Mouse (Mus musculus) left cerebral cortex, postnatal 25 days (tissue): ENCODE results near the gene Armc8. TPM values are rescaled to one million over a fixed set of nuclear protein-coding genes. Genes with fewer than 3 reads are reported as not detected.

Experiments
- DNase-seq, 2 experiments: peaks; one replicate each; pipeline ENCODE4 v3.0.0; 2022; ENCODE audit warnings: low spot score in 2 of 2, mixed read lengths in 1 of 2
- intact Hi-C: fragments of 180-260 bp; cut with DNase I; formaldehyde crosslinking; loops from one replicate; pipeline ENCODE4 v1.15.1; 2025
- total RNA-seq, 2 experiments: library from RNA; stranded (reverse); gene quantifications; 2 replicates each; pipeline ENCODE4 v1.2.3; 2021

Armc8 gene
- total RNA-seq, 2 experiments from 2014 or later, result 53.2 to 53.5 TPM

DNA sequence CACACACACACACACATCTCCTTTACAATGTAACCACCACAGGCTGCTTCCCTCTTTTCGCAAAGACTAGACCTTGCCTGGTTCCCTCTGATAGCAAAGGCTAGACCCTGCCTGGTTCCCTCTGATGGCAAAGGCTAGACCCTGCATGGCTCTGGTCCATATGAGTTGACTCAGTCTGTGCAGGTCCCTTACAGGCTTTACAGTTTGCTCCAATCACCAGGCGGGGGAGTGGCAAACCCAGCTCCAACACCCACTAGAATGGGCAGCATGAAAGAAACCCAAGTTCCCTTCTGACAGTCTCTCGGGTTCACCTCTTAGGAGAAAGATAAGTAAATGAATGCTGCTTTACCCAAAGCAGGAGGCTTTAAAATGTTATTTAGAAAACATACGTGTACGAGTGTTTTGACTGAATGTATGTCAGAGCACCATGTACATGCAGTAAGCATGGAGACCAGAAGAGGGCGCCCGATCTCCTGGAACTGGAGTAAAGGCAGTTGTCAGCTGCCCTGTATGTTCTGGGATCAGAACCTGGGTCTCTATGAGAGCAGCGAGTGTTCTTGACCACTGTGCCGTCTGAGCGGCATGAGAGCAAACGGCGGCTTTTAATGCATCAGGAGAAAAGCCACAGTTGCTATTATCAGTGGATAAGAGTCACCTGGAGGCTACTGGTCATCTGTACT, 110.0 kb downstream of the Armc8 start:
- peak in 1 of 2 experiments; percentile 38 for DNase-seq
- intact Hi-C loops, result loop anchor here (10.0 kb wide), 1 partner anchor 844 kb away; no protein-coding TSS in a partner anchor

DNA sequence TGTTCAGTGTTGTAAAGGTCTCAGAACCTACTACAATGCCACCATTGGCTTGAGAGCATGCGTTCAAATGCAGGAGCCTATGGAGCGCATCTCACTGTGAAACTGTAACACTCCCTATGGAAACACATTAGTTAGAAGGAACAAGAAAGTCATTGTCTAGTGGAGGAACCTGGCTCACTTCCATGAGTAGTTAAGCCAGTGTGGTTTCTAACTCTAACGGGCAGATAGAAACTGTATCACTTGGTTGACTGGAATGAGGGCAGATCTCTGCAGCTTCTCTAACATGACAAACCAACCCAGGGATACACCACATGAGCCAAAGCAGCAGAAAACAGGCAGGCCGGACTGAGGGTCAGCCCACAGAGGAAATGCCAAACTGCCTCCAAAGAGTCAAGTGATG, 114.5 kb downstream of the Armc8 start:
- intact Hi-C loops, result loop anchor here (10.0 kb wide), 1 partner anchor 839 kb away; no protein-coding TSS in a partner anchor
- no peak for DNase-seq

- intact Hi-C loops, result loop anchor here (2.0 to 10.0 kb wide), 2 partner anchors 388 to 836 kb away; no protein-coding TSS in a partner anchor
- peak in 1 of 2 experiments; percentile 34 for DNase-seq
Observed at GRCm38 (mm10) chr9:99451161-99451560, 117.5 kb downstream of the Armc8 start, which contains the start of gene Nme9. Gene Nme9 (plus strand): TSS chr9:99451475.

GRCm38 (mm10) chr9:99449886-99450647, 118.6 kb downstream of the Armc8 start:
- peak; percentile 48 to 73 for DNase-seq
- intact Hi-C loops, result loop anchor here (2.0 to 10.0 kb wide), 4 partner anchors 207 to 835 kb away; partner anchors contain the start of genes Cep70 and Faim

DNA sequence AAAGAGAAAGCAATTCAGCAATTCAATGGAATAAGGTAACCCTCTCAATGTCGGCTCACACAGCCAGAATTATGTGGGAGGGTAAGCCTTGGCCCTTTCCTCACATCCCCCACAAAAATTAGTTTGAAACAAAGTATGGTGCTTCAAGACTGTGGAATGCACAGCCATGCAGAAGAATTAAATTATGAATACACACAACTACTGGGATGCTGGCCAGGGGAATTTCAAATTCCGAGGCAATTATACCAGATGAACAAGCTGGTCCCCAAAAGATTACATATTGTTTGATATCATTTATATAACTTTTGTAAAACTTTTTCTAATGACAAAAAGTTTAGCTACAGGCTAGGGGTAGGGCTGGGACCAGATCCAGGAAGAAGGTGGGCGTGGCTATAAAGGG, 121.4 kb downstream of the Armc8 start:
- intact Hi-C loops, result loop anchor here (10.0 kb wide), 1 partner anchor 463 kb away; the partner anchor contains the start of gene Faim
- DNase-seq, result no peak

DNA sequence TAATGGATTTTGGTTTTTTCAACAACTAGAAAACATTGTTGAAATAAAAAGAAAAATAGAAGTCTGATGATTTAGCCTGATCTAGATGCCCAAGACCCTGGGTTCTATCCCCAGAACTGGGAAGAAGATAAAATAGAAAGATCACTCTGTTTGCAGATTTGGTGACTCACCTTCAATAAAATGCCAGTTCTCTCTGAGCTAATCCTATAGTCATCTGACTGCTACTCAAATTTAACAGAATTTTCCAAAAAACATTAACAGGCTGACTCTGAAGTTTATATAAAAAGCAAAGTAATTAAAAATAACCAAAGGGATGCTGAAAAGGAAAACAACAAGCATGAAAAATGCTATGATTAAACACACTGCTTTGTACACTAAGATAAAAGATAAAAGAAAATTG, 122.4 kb downstream of the Armc8 start:
- intact Hi-C loops, result loop anchor here (10.0 kb wide), 1 partner anchor 461 kb away; the partner anchor contains the start of gene Faim
- DNase-seq, result no peak

DNA sequence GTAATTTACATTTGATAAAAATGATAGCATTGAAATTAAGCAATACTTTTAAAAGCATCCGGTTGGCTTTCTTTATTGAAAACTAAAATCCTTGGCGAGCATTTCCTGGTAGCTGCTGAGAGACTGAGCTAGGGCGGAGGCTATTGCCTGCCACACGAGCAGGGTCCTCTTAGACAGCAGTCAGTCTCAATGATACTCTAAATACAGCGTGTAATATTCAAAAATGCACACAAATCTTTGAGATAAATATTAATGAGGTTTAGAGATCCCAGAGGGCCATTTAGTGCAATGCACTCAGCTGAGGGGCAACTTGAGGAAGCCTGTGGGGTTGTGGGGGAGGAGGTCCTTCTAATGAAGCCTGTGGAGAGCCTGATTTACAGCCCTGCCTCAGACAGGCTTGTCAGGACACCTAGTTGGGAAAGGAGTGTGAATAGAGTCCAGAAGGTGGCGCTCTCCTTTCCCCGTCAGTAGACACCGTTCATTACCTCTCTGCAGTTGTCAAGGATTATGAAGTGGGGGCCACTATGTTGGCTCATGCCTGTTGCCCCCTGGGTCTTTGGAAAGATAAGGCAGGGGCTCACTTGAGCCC, 124.0 kb downstream of the Armc8 start:
- intact Hi-C loops, result loop anchor here (10.0 kb wide), 1 partner anchor 460 kb away; the partner anchor contains the start of gene Faim
- DNase-seq, result peak in 1 of 2 experiments; percentile 12

GRCm38 (mm10) chr9:99441647-99442433, 126.9 kb downstream of the Armc8 start:
- intact Hi-C loops, result loop anchor here (10.0 kb wide), 1 partner anchor 457 kb away; the partner anchor contains the start of gene Faim
- DNase-seq, result no peak

- intact Hi-C loops, result loop anchor here (10.0 kb wide), 1 partner anchor 456 kb away; the partner anchor contains the start of gene Faim
Observed at GRCm38 (mm10) chr9:99440941-99441340, 127.8 kb downstream of the Armc8 start.

GRCm38 (mm10) chr9:99439064-99439463, 129.6 kb downstream of the Armc8 start:
- intact Hi-C loops, result no loop called here
- no peak for DNase-seq

More at GRCm38 (mm10) chr9:99440941-99441340, 127.8 kb downstream of the Armc8 start:
- peak; percentile 71 to 94 for DNase-seq

DNA sequence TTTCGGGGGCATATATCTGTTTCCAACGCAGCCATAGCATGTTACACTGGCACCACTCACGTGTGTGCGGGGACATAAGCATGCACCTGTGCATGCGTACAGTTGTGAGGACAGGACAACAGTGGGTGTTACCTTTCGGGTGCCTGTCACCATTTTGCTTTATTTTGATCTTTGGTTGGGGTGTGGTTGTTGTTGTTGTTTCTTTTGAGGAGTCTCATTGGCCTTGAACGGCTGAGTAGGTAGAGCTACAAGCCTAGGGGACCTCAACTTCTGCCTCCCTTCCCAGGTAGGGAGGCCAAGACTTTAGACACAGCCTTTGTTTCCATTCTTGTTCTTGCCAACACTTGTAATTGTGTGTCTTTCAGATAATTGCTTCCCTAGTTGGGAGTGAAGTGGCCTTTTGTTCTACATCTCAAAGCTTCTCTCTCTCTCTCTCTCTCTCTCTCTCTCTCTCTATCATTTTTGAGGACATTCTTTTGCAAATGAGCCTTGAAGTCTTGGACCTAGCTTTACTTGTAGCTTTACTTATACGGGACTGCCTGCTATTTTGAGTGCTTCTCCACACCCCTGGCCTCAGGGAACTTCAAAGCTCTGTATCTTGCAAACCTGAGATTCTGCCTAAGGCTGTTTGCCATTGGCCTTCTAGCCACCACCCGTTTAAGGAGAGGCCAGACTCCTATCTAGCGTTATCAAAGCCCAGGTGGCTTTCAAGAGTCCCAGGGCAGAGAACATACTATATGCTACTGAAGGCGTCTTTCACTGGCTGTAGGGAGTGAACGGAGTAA, 130.7 kb downstream of the Armc8 start:
- intact Hi-C loops, result no loop called here
- DNase-seq, result no peak

- intact Hi-C loops, result no loop called here
Observed at GRCm38 (mm10) chr9:99437031-99437764, 131.5 kb downstream of the Armc8 start, which contains the start of gene Mras. Gene Mras (minus strand): TSS chr9:99437381.

DNA sequence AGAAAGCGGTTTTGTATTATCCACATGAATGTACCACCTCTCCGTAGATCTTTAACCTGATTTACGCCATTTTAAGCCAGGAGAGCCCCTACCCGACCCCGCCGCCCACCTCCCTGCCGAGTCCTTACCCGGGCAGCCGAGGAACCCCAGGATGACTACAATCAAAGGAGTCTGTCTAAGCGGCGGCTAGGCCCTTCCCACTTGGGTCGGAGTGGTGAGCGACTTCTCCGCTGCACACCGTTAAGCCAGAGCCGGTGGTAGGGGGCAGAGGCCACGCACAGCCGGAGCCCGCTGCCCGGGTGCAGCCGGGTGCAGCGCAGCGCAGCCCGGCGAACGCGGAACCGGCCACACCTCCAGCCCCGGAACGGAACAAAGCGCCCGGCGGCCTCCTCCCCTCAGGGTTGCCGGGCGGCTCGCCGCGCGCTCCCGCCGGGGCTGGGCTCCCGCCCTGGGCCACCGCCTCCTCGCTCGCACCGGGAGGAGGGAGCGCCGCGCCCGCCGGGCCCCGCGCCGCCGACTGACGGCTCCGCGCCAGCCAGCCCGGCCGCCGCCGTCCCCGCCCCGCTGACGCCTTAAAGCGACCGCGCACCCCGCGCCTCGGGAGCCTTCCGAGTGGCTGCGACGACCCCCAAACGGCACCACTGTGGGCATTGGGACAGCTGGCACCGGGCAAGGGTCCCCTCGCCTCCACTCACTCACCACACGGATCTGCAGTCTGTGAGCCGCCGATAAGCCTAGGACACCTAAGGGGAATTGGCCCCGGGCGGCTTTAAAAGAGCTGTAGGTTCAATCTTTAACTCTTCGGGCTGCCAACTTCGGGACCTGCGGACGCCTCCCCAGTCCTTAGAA, 132.3 kb downstream of the Armc8 start:
- intact Hi-C loops, result no loop called here
- peak; percentile 79 to 86 for DNase-seq

More at GRCm38 (mm10) chr9:99437031-99437764, 131.5 kb downstream of the Armc8 start, which contains the start of gene Mras:
- DNase-seq, result no peak

- DNase-seq, result peak in 1 of 2 experiments; percentile 55
Observed at GRCm38 (mm10) chr9:99435619-99436181, 133.0 kb downstream of the Armc8 start.

GRCm38 (mm10) chr9:99434892-99435618, 133.6 kb downstream of the Armc8 start:
- intact Hi-C loops, result loop anchor here (2.0 kb wide), 1 partner anchor 46 kb away; no protein-coding TSS in a partner anchor
- DNase-seq, result peak; percentile 65 to 91

More at GRCm38 (mm10) chr9:99435619-99436181, 133.0 kb downstream of the Armc8 start:
- intact Hi-C loops, result loop anchor here (2.0 kb wide), 1 partner anchor 47 kb away; no protein-coding TSS in a partner anchor
